Mouse (Mus musculus): ENCODE measurements around the gene Slc25a38. TPM values are rescaled to one million over a fixed set of nuclear protein-coding genes. Genes with fewer than 3 reads are reported as not detected.

The Slc25a38 gene
- 111 and 154 TPM in 2 replicates for polyA plus RNA-seq (2011; ENCODE audit: insufficient read depth, insufficient read length, low replicate concordance, missing spikeins)

GRCm38 (mm10) chr9:120110211-120111018, at the start of gene Slc25a38:
Gene Slc25a38 (plus strand): TSS chr9:120110374.
- peak; percentile 85; the same call in 1 of the 2 replicates for TF ChIP-seq POLR2A (IDR thresholded peaks at IDR 0.05; ENCODE audit: borderline replicate concordance, control insufficient read depth, low read depth, low read length)
- peak; percentile 92 for TF ChIP-seq CTCF (IDR thresholded peaks at IDR 0.05; ENCODE audit: control insufficient read depth, insufficient read depth, low read length)
- Histone ChIP-seq H3K4me3 (replicated peaks; ENCODE audit: control insufficient read depth, low read depth, low read length) (peak within 1 kb of the TSS; percentile 91), H3K4me1 (ENCODE audit: control insufficient read depth, insufficient read depth, low read length) (peaks cover 7% of the 10 kb centered on the region; the same call in 1 of the 2 replicates), H3K27ac (ENCODE audit: control insufficient read depth, insufficient read depth, low read depth, low read length, poor library complexity) (peak within 1 kb of the TSS; percentile 90)
- under 1% methylated on average over 62 of the region's 62 CpGs for WGBS

GRCm38 (mm10) chr9:120064317-120064716, 45.9 kb upstream of the Slc25a38 start:
- no peak for TF ChIP-seq CTCF (IDR thresholded peaks at IDR 0.05; ENCODE audit: control insufficient read depth, insufficient read depth, low read length)
- no peak for TF ChIP-seq POLR2A (IDR thresholded peaks at IDR 0.05; ENCODE audit: borderline replicate concordance, control insufficient read depth, low read depth, low read length)
- H3K27ac ChIP-seq (ENCODE audit: control insufficient read depth, insufficient read depth, low read depth, low read length, poor library complexity): no peak overlapping the region
- no peak overlapping the region for H3K4me3 ChIP-seq (replicated peaks; ENCODE audit: control insufficient read depth, low read depth, low read length)
- WGBS: 36% methylated on average over 4 of the region's 4 CpGs
- peaks cover 2% of the 10 kb centered on the region for H3K4me1 ChIP-seq (ENCODE audit: control insufficient read depth, insufficient read depth, low read length)

GRCm38 (mm10) chr9:120067609-120068008, 42.6 kb upstream of the Slc25a38 start:
- peaks cover 6% of the 10 kb centered on the region for H3K4me1 ChIP-seq (ENCODE audit: control insufficient read depth, insufficient read depth, low read length)
- WGBS: 49% methylated on average over 2 of the region's 2 CpGs

GRCm38 (mm10) chr9:120068047-120068446, 42.1 kb upstream of the Slc25a38 start:
- no peak for TF ChIP-seq POLR2A (IDR thresholded peaks at IDR 0.05; ENCODE audit: borderline replicate concordance, control insufficient read depth, low read depth, low read length)
- TF ChIP-seq CTCF (IDR thresholded peaks at IDR 0.05; ENCODE audit: control insufficient read depth, insufficient read depth, low read length): no peak
- peak overlapping the region; percentile 69 for H3K27ac ChIP-seq (ENCODE audit: control insufficient read depth, insufficient read depth, low read depth, low read length, poor library complexity)
- WGBS: 7% methylated on average over 10 of the region's 10 CpGs
- peaks cover 6% of the 10 kb centered on the region for H3K4me1 ChIP-seq (ENCODE audit: control insufficient read depth, insufficient read depth, low read length)
- H3K4me3 ChIP-seq (replicated peaks; ENCODE audit: control insufficient read depth, low read depth, low read length): peak overlapping the region; percentile 39

More at GRCm38 (mm10) chr9:120067609-120068008, 42.6 kb upstream of the Slc25a38 start:
- no peak for TF ChIP-seq CTCF (IDR thresholded peaks at IDR 0.05; ENCODE audit: control insufficient read depth, insufficient read depth, low read length)
- no peak for TF ChIP-seq POLR2A (IDR thresholded peaks at IDR 0.05; ENCODE audit: borderline replicate concordance, control insufficient read depth, low read depth, low read length)
- H3K27ac ChIP-seq (ENCODE audit: control insufficient read depth, insufficient read depth, low read depth, low read length, poor library complexity): no peak overlapping the region
- no peak overlapping the region for H3K4me3 ChIP-seq (replicated peaks; ENCODE audit: control insufficient read depth, low read depth, low read length)

DNA sequence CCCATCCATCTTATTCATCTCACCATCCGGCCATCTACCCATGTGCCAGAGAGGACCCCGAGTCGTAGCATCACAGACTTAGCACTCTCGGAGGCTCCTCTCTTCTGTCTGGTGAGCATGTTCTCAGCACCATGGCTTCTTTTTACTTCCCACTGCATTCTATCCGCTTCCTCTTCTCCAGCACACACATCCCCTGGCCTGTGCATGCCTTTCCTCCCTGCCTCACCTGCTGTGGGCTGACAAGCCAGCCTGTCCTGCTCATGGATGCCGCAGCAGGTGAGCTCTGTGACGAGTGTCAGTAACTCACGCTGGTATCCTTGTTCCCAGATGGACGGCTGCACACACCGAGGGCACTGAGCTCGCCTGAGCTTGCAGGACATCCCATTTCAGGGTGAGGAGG, 40.4 kb upstream of the Slc25a38 start, which contains the start of gene Cx3cr1:
TSS of gene Cx3cr1 (minus strand) at position 101 of the 400 bp plus-strand sequence.
- peak within 1 kb of the TSS; percentile 69; the same call in 1 of the 2 replicates for H3K27ac ChIP-seq (ENCODE audit: control insufficient read depth, insufficient read depth, low read depth, low read length, poor library complexity)

GRCm38 (mm10) chr9:120071251-120071650, 38.9 kb upstream of the Slc25a38 start:
- TF ChIP-seq CTCF (IDR thresholded peaks at IDR 0.05; ENCODE audit: control insufficient read depth, insufficient read depth, low read length): no peak
- no peak for TF ChIP-seq POLR2A (IDR thresholded peaks at IDR 0.05; ENCODE audit: borderline replicate concordance, control insufficient read depth, low read depth, low read length)
- H3K27ac ChIP-seq (ENCODE audit: control insufficient read depth, insufficient read depth, low read depth, low read length, poor library complexity): no peak overlapping the region
- peaks cover 6% of the 10 kb centered on the region for H3K4me1 ChIP-seq (ENCODE audit: control insufficient read depth, insufficient read depth, low read length)
- no peak overlapping the region for H3K4me3 ChIP-seq (replicated peaks; ENCODE audit: control insufficient read depth, low read depth, low read length)
- WGBS: 54% methylated on average over 2 of the region's 2 CpGs

More for the DNA sequence above, 40.4 kb upstream of the Slc25a38 start, which contains the start of gene Cx3cr1:
- 74% methylated on average over 11 of the region's 11 CpGs for WGBS
- peaks cover 6% of the 10 kb centered on the region for H3K4me1 ChIP-seq (ENCODE audit: control insufficient read depth, insufficient read depth, low read length)
- no peak within 1 kb of the TSS for H3K4me3 ChIP-seq (replicated peaks; ENCODE audit: control insufficient read depth, low read depth, low read length)
- TF ChIP-seq CTCF (IDR thresholded peaks at IDR 0.05; ENCODE audit: control insufficient read depth, insufficient read depth, low read length): no peak
- no peak for TF ChIP-seq POLR2A (IDR thresholded peaks at IDR 0.05; ENCODE audit: borderline replicate concordance, control insufficient read depth, low read depth, low read length)

GRCm38 (mm10) chr9:120073169-120073568, 37.0 kb upstream of the Slc25a38 start:
- H3K4me3 ChIP-seq (replicated peaks; ENCODE audit: control insufficient read depth, low read depth, low read length): no peak overlapping the region
- TF ChIP-seq POLR2A (IDR thresholded peaks at IDR 0.05; ENCODE audit: borderline replicate concordance, control insufficient read depth, low read depth, low read length) (no peak), CTCF (IDR thresholded peaks at IDR 0.05; ENCODE audit: control insufficient read depth, insufficient read depth, low read length) (peak; percentile 93)
- 11% methylated on average over 3 of the region's 3 CpGs for WGBS
- no peak overlapping the region for H3K27ac ChIP-seq (ENCODE audit: control insufficient read depth, insufficient read depth, low read depth, low read length, poor library complexity)
- peaks cover 6% of the 10 kb centered on the region for H3K4me1 ChIP-seq (ENCODE audit: control insufficient read depth, insufficient read depth, low read length)

- no peak overlapping the region for H3K4me3 ChIP-seq (replicated peaks; ENCODE audit: control insufficient read depth, low read depth, low read length)
- peaks cover 4% of the 10 kb centered on the region for H3K4me1 ChIP-seq (ENCODE audit: control insufficient read depth, insufficient read depth, low read length)
- TF ChIP-seq CTCF (IDR thresholded peaks at IDR 0.05; ENCODE audit: control insufficient read depth, insufficient read depth, low read length) (no peak), POLR2A (IDR thresholded peaks at IDR 0.05; ENCODE audit: borderline replicate concordance, control insufficient read depth, low read depth, low read length) (no peak)
- no peak overlapping the region for H3K27ac ChIP-seq (ENCODE audit: control insufficient read depth, insufficient read depth, low read depth, low read length, poor library complexity)
- WGBS: 73% methylated on average over 7 of the region's 7 CpGs
Measured at GRCm38 (mm10) chr9:120074516-120074915, 35.7 kb upstream of the Slc25a38 start.

Measured in bone marrow, adult 2 months (tissue).